Mouse (Mus musculus) MEL (cell line): ENCODE measurements around the gene Snapc5. TPM values are rescaled to one million over a fixed set of nuclear protein-coding genes. Genes with fewer than 3 reads are reported as not detected.

Source experiments
- DNase-seq: peaks from one replicate; pipeline ENCODE4 v3.0.0; 2011; ENCODE audit warnings: low read depth, low spot score
- H3K27ac ChIP-seq: 2 replicates; pipeline ENCODE4 v1.5.1; 2012; ENCODE audit warnings: low read depth, mild to moderate bottlenecking, control low read depth, low read length, moderate library complexity; ENCODE audit not compliant: control insufficient read depth
- H3K27me3 ChIP-seq, 2 experiments: fragments of 150-350 bp in 1 of 2; sonication (generic) in 1 of 2; 2 replicates each; pipeline ENCODE4 v1.6.1; 2012; ENCODE audit warnings: low read length in 2 of 2, mild to moderate bottlenecking in 2 of 2, improper control_type of control experiment in 1 of 2, moderate library complexity in 1 of 2; ENCODE audit not compliant: insufficient read depth in 2 of 2, control insufficient read depth in 1 of 2
- H3K36me3 ChIP-seq, 2 experiments: 2 replicates each; pipeline ENCODE4 v1.6.1; 2012 to 2014; ENCODE audit warnings: low read length in 2 of 2, improper control_type of control experiment in 1 of 2, inconsistent platforms in 1 of 2, mild to moderate bottlenecking in 1 of 2; ENCODE audit not compliant: insufficient read depth in 2 of 2, control insufficient read depth in 1 of 2
- H3K4me1 ChIP-seq, 2 experiments: fragments of 150-350 bp in 1 of 2; sonication (generic) in 1 of 2; 2 replicates each; pipeline ENCODE4 v1.6.1; 2012; ENCODE audit warnings: low read length in 2 of 2, improper control_type of control experiment in 1 of 2, mild to moderate bottlenecking in 1 of 2; ENCODE audit not compliant: insufficient read depth in 2 of 2, control insufficient read depth in 1 of 2
- H3K4me3 ChIP-seq, 2 experiments: fragments of 150-350 bp in 1 of 2; sonication (generic) in 1 of 2; 2 replicates each; pipeline ENCODE4 v1.5.1; 2012; ENCODE audit warnings: low read depth in 2 of 2, low read length in 2 of 2, mild to moderate bottlenecking in 2 of 2, moderate library complexity in 2 of 2, control low read depth in 1 of 2, improper control_type of control experiment in 1 of 2; ENCODE audit not compliant: control insufficient read depth in 1 of 2, insufficient read depth in 1 of 2
- H3K79me2 ChIP-seq: 2 replicates; pipeline ENCODE4 v1.6.1; 2012; ENCODE audit warnings: mild to moderate bottlenecking, low read length, moderate library complexity; ENCODE audit not compliant: control insufficient read depth, poor library complexity, insufficient read depth
- H3K9ac ChIP-seq: 2 replicates; pipeline ENCODE4 v1.6.1; 2012; ENCODE audit warnings: low read depth, mild to moderate bottlenecking, control low read depth, low read length, moderate library complexity; ENCODE audit not compliant: control insufficient read depth, poor library complexity, severe bottlenecking
- H3K9me3 ChIP-seq: fragments of 150-350 bp; sonication (generic); replicated peaks from 2 replicates; pipeline ENCODE4 v1.6.1; 2012; ENCODE audit warnings: mild to moderate bottlenecking, low read length, improper control_type of control experiment, moderate library complexity; ENCODE audit not compliant: insufficient read depth
- CHD1 ChIP-seq: IDR thresholded peaks from 2 replicates; pipeline ENCODE4 v1.6.1; 2012; ENCODE audit warnings: low read depth, mild to moderate bottlenecking, inconsistent platforms, low read length, improper control_type of control experiment
- CTCF ChIP-seq, 3 experiments: IDR thresholded peaks in 2 of 3; conservative IDR thresholded peaks in 1 of 3; 2 replicates each; pipeline ENCODE4 v1.5.1; 2011 to 2012; ENCODE audit warnings: low read length in 3 of 3, low read depth in 2 of 3, mild to moderate bottlenecking in 2 of 3, improper control_type of control experiment in 1 of 3, inconsistent platforms in 1 of 3, mixed read lengths in 1 of 3, moderate library complexity in 1 of 3; ENCODE audit not compliant: control insufficient read depth in 1 of 3, insufficient read depth in 1 of 3, poor library complexity in 1 of 3, severe bottlenecking in 1 of 3
- EP300 ChIP-seq, 2 experiments: IDR thresholded peaks; 2 replicates each; pipeline ENCODE4 v1.6.1; 2011; ENCODE audit warnings: improper control_type of control experiment in 2 of 2, low read length in 2 of 2, low read depth in 1 of 2, mild to moderate bottlenecking in 1 of 2
- GABPA ChIP-seq: IDR thresholded peaks from 2 replicates; pipeline ENCODE4 v1.6.1; 2012; ENCODE audit warnings: low read depth, mild to moderate bottlenecking, inconsistent platforms, low read length, improper control_type of control experiment, moderate library complexity
- GATA1 ChIP-seq: IDR thresholded peaks from 2 replicates; pipeline ENCODE4 v1.6.1; 2011; ENCODE audit warnings: low read depth, low read length, improper control_type of control experiment
- JUND ChIP-seq: IDR thresholded peaks from 2 replicates; pipeline ENCODE4 v1.6.1; 2011; ENCODE audit warnings: low read depth, mild to moderate bottlenecking, improper control_type of control experiment, low read length
- MAX ChIP-seq: IDR thresholded peaks from 2 replicates; pipeline ENCODE4 v1.6.1; 2011; ENCODE audit warnings: low read length, improper control_type of control experiment
- MYB ChIP-seq: IDR thresholded peaks from 2 replicates; pipeline ENCODE4 v1.6.1; 2011; ENCODE audit warnings: mild to moderate bottlenecking, low read depth, low read length, improper control_type of control experiment
- NRF1 ChIP-seq: IDR thresholded peaks from 2 replicates; pipeline ENCODE4 v1.6.1; 2014; ENCODE audit warnings: low read depth, mild to moderate bottlenecking, inconsistent platforms, low read length, improper control_type of control experiment, moderate library complexity; ENCODE audit not compliant: poor library complexity, insufficient read depth, severe bottlenecking
- POLR2A ChIP-seq, 2 experiments: IDR thresholded peaks; 2 replicates each; pipeline ENCODE4 v1.6.1; 2011 to 2012; ENCODE audit warnings: low read length in 2 of 2, mild to moderate bottlenecking in 2 of 2, control low read depth in 1 of 2, improper control_type of control experiment in 1 of 2, low read depth in 1 of 2, moderate library complexity in 1 of 2; ENCODE audit not compliant: control insufficient read depth in 1 of 2, insufficient read depth in 1 of 2, poor library complexity in 1 of 2
- POLR2AphosphoS2 ChIP-seq: IDR thresholded peaks from 2 replicates; pipeline ENCODE4 v1.6.1; 2011; ENCODE audit warnings: low read length, improper control_type of control experiment
- POLR2AphosphoS5 ChIP-seq: IDR thresholded peaks from 2 replicates; pipeline ENCODE4 v1.6.1; 2012; ENCODE audit warnings: low read depth, borderline replicate concordance, mild to moderate bottlenecking, inconsistent platforms, low read length, moderate library complexity, mixed read lengths
- RAD21 ChIP-seq: IDR thresholded peaks from 2 replicates; pipeline ENCODE4 v1.6.1; 2011; ENCODE audit warnings: mild to moderate bottlenecking, low read depth, low read length, improper control_type of control experiment
- RCOR1 ChIP-seq: IDR thresholded peaks from 2 replicates; pipeline ENCODE4 v1.6.1; 2012; ENCODE audit warnings: low read depth, mild to moderate bottlenecking, inconsistent platforms, low read length, improper control_type of control experiment
- SMC3 ChIP-seq: IDR thresholded peaks from 2 replicates; pipeline ENCODE4 v1.6.1; 2011; ENCODE audit warnings: low read depth, low read length, improper control_type of control experiment
- TAL1 ChIP-seq: IDR thresholded peaks from 2 replicates; pipeline ENCODE4 v1.6.1; 2012; ENCODE audit warnings: mild to moderate bottlenecking, inconsistent platforms, low read length, moderate library complexity, mixed read lengths
- TBP ChIP-seq: IDR thresholded peaks from 2 replicates; pipeline ENCODE4 v1.8.0; 2011; ENCODE audit warnings: low read depth, low read length, improper control_type of control experiment
- ZC3H11A ChIP-seq: IDR thresholded peaks from 2 replicates; pipeline ENCODE4 v1.6.1; 2012; ENCODE audit warnings: low read depth, mild to moderate bottlenecking, inconsistent platforms, low read length, improper control_type of control experiment
- ZKSCAN1 ChIP-seq: IDR thresholded peaks from 2 replicates; pipeline ENCODE4 v1.6.1; 2012; ENCODE audit warnings: low read depth, mild to moderate bottlenecking, inconsistent platforms, low read length, improper control_type of control experiment, moderate library complexity
- ZMIZ1 ChIP-seq: IDR thresholded peaks from 2 replicates; pipeline ENCODE4 v1.6.1; 2012; ENCODE audit warnings: low read depth, mild to moderate bottlenecking, inconsistent platforms, low read length, improper control_type of control experiment, moderate library complexity
- polyA plus RNA-seq, 2 experiments: library from polyadenylated mRNA; stranded (reverse) in 1 of 2; unstranded in 1 of 2; fragments of >175 nt in 1 of 2; fragments of >200 nt in 1 of 2; gene quantifications; 2 replicates each; pipeline versions ENCODE4 v1.2.1 to v1.2.4; 2012; ENCODE audit warnings: low replicate concordance in 2 of 2, low read depth in 1 of 2; ENCODE audit not compliant: insufficient read length in 2 of 2, insufficient read depth in 1 of 2, missing spikeins in 1 of 2
- total RNA-seq: library from RNA; depleted of rRNA; stranded (reverse); fragments of 300-350 nt; gene quantifications from 2 replicates; pipeline ENCODE4 v1.2.3, GENCODE M21; 2012

Gene Snapc5
- total and polyA plus RNA-seq, 3 experiments = 8.6 to 10.6 TPM; not detected in 1

- no peaks in the 10 kb centered on the region for H3K27me3 ChIP-seq
- TF ChIP-seq ZC3H11A (no peak), MAX (no peak)
- no peak overlapping the region for H3K4me3 ChIP-seq
- no peak overlapping the region for H3K27ac ChIP-seq
- H3K9ac ChIP-seq = no peak overlapping the region
- no peak for DNase-seq
- no peaks in the 10 kb centered on the region for H3K79me2 ChIP-seq
- H3K36me3 ChIP-seq = no peaks in the 10 kb centered on the region; a peak in 1 of 4 replicates
- no peaks in the 10 kb centered on the region for H3K4me1 ChIP-seq
- H3K9me3 ChIP-seq = no peaks in the 10 kb centered on the region
Observed at GRCm38 (mm10) chr9:64225805-64226204, 46.7 kb downstream of the Snapc5 start.

- Histone ChIP-seq H3K4me1 (no peaks in the 10 kb centered on the region), H3K4me3 (no peak overlapping the region), H3K9me3 (no peaks in the 10 kb centered on the region), H3K9ac (no peak overlapping the region), H3K27ac (no peak overlapping the region), H3K36me3 (no peaks in the 10 kb centered on the region; a peak in 1 of 4 replicates), H3K79me2 (no peaks in the 10 kb centered on the region), H3K27me3 (no peaks in the 10 kb centered on the region)
- DNase-seq = no peak
- no peak for TF ChIP-seq TAL1
Observed at GRCm38 (mm10) chr9:64227736-64228135, 48.7 kb downstream of the Snapc5 start.

GRCm38 (mm10) chr9:64228972-64229371 is 49.9 kb downstream of the Snapc5 start:
- H3K27ac ChIP-seq = no peak overlapping the region
- TF ChIP-seq POLR2AphosphoS5 (no peak), ZC3H11A (no peak), MYB (no peak), RCOR1 (no peak), SMC3 (no peak), GABPA (no peak), EP300 (IDR thresholded peaks at IDR 0.05; ENCODE audit: low read depth in 1 of 2, low read length in 2 of 2) (no peak)

GRCm38 (mm10) chr9:64231171-64231570 is 52.1 kb downstream of the Snapc5 start:
- no peak for DNase-seq
- no peak overlapping the region for H3K27ac ChIP-seq
- H3K79me2 ChIP-seq = no peaks in the 10 kb centered on the region
- no peak overlapping the region for H3K4me3 ChIP-seq
- H3K9me3 ChIP-seq = no peaks in the 10 kb centered on the region
- H3K9ac ChIP-seq = no peak overlapping the region
- peaks cover 0 to 1% of the 10 kb centered on the region in 2 experiments; a peak in 1 of 4 replicates for H3K36me3 ChIP-seq
- no peak for TF ChIP-seq TBP
- TF ChIP-seq POLR2AphosphoS5 = no peak
- no peak for TF ChIP-seq CHD1
- TF ChIP-seq EP300 (IDR thresholded peaks at IDR 0.05; ENCODE audit: low read depth in 1 of 2, low read length in 2 of 2) = no peak
- TF ChIP-seq CTCF (IDR thresholded peaks at IDR 0.05 in 2 of 3, conservative IDR thresholded peaks at IDR 0.05 in 1 of 3; ENCODE audit: control insufficient read depth in 1 of 3, insufficient read depth in 1 of 3, low read depth in 2 of 3, low read length in 3 of 3, poor library complexity in 1 of 3, severe bottlenecking in 1 of 3) = no peak
- TF ChIP-seq POLR2AphosphoS2 = no peak
- no peak for TF ChIP-seq ZMIZ1
- no peak for TF ChIP-seq JUND
- TF ChIP-seq RAD21 = no peak
- TF ChIP-seq ZKSCAN1 = no peak
- TF ChIP-seq MYB = no peak
- TF ChIP-seq GABPA = no peak
- TF ChIP-seq GATA1 = no peak
- no peak for TF ChIP-seq NRF1
- TF ChIP-seq POLR2A (IDR thresholded peaks at IDR 0.05; ENCODE audit: control insufficient read depth in 1 of 2, insufficient read depth in 1 of 2, low read depth in 1 of 2, low read length in 2 of 2, poor library complexity in 1 of 2) = no peak
- no peaks in the 10 kb centered on the region for H3K27me3 ChIP-seq
- no peaks in the 10 kb centered on the region for H3K4me1 ChIP-seq

More at GRCm38 (mm10) chr9:64228972-64229371, 49.9 kb downstream of the Snapc5 start:
- no peaks in the 10 kb centered on the region for H3K27me3 ChIP-seq
- H3K4me3 ChIP-seq = no peak overlapping the region
- H3K4me1 ChIP-seq = no peaks in the 10 kb centered on the region
- no peak overlapping the region for H3K9ac ChIP-seq
- no peak for DNase-seq
- H3K79me2 ChIP-seq = no peaks in the 10 kb centered on the region
- H3K36me3 ChIP-seq = no peaks in the 10 kb centered on the region; a peak in 1 of 4 replicates
- H3K9me3 ChIP-seq = no peaks in the 10 kb centered on the region
